Mouse (Mus musculus): ENCODE measurements around the gene C130026I21Rik. TPM values are rescaled to one million over a fixed set of nuclear protein-coding genes. Genes with fewer than 3 reads are reported as not detected.
"Not testable (repeated sequence)": the region's sequence is repeated elsewhere in the genome, so short reads cannot be mapped to it uniquely, and the experiment has no call there.

C130026I21Rik gene
- polyA plus RNA-seq, 1 experiment = 1.1 TPM

DNA sequence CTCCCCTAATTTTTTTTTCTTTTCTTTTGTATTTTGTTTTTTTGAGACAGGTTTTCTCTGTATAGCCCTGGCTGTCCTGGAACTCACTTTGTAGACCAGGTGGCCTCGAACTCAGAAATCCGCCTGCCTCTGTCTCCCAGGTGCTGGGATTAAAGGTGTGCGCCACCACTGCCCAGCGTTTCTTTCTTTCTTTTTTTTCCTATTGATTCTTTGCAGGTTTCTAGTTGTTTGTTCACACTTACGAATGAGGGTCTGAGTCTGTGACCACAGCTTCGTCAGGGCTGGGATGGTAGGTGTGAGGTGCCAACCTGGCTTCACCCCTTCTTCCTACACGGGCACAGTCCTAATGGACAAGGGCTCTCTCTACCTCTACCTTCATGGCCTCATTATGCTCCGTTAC, 281.3 kb downstream of the C130026I21Rik start:
- WGBS = 90% methylated on average over 7 of the region's 8 CpGs
- H3K36me3 ChIP-seq (ENCODE audit: control insufficient read depth, insufficient read depth, low read length); H3K4me3 ChIP-seq (ENCODE audit: insufficient read depth, low read depth, low read length); DNase-seq; H3K27ac ChIP-seq (ENCODE audit: insufficient read depth, low read depth, low read length); H3K27me3 ChIP-seq (replicated peaks; ENCODE audit: control insufficient read depth, insufficient read depth, low read length); H3K4me1 ChIP-seq (ENCODE audit: control insufficient read depth, insufficient read depth, low read length): not testable (repeated sequence)

DNA sequence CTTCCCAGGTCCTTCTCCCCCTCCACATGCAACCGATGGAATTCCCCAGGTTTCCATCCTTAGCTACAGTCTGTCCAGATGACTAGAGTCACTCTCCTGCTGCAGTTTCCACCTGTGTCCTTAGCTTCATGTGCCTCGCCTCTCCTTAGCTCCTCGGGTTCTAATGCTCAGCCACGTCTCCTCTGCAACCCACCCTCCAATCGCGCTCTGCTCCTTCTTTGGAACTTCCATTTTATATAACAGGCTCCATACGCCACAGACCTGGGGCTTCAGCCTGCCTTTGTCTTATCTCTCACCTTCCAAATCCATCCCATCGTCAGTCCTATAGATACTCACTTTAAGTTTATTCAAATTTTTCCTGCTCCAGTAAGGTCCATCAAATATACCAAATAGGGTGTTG, 282.6 kb downstream of the C130026I21Rik start:
- not testable (repeated sequence) for DNase-seq; H3K27me3 ChIP-seq (replicated peaks; ENCODE audit: control insufficient read depth, insufficient read depth, low read length); H3K4me1 ChIP-seq (ENCODE audit: control insufficient read depth, insufficient read depth, low read length); H3K27ac ChIP-seq (ENCODE audit: insufficient read depth, low read depth, low read length); H3K4me3 ChIP-seq (ENCODE audit: insufficient read depth, low read depth, low read length); H3K36me3 ChIP-seq (ENCODE audit: control insufficient read depth, insufficient read depth, low read length)
- 79% methylated on average over 8 of the region's 8 CpGs for WGBS

DNA sequence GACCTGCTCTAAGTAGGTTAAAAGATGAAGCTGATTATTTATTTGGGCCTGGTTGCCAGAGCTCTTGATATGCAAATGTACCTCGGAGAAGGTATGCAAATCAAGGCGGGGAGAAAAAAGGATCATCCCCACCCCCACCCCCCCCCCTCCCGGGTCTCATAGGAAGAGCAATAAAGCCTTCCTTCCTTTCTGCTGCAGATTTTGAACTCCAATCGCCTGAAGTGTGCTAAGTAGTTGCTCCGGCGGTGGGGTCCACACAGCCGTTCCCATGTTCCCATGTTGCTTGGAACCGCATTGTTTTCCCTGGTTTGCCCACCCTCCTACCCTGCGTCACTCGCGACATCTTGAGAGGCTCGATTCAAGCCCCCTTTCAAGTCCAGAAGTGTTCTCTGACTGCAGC, 308.6 kb downstream of the C130026I21Rik start:
- not testable (repeated sequence) for DNase-seq; H3K36me3 ChIP-seq (ENCODE audit: control insufficient read depth, insufficient read depth, low read length); H3K4me1 ChIP-seq (ENCODE audit: control insufficient read depth, insufficient read depth, low read length); H3K27me3 ChIP-seq (replicated peaks; ENCODE audit: control insufficient read depth, insufficient read depth, low read length); H3K4me3 ChIP-seq (ENCODE audit: insufficient read depth, low read depth, low read length); H3K27ac ChIP-seq (ENCODE audit: insufficient read depth, low read depth, low read length)
- WGBS = 13% methylated on average over 12 of the region's 12 CpGs

DNA sequence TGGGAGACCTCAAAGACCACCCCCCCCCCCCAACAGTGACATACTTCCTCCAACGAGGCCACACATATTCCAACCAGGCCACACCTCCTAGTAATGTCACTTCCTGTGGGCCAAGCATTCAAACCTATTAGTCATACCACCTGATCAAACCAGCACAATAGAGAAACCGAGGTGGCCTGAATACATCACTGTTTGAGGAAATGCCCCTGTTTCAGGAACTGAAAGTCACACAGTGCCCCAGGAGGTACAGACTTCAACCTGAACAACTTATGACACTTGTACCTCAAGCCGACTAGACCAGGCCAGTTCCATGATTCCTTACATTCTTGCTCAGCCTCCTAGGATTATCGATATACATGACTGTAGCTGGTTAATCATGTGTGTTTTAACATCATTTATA, 312.7 kb downstream of the C130026I21Rik start:
- WGBS = 84% methylated on average over 4 of the region's 4 CpGs
- not testable (repeated sequence) for H3K4me1 ChIP-seq (ENCODE audit: control insufficient read depth, insufficient read depth, low read length); H3K27ac ChIP-seq (ENCODE audit: insufficient read depth, low read depth, low read length); H3K27me3 ChIP-seq (replicated peaks; ENCODE audit: control insufficient read depth, insufficient read depth, low read length); DNase-seq; H3K36me3 ChIP-seq (ENCODE audit: control insufficient read depth, insufficient read depth, low read length); H3K4me3 ChIP-seq (ENCODE audit: insufficient read depth, low read depth, low read length)

DNA sequence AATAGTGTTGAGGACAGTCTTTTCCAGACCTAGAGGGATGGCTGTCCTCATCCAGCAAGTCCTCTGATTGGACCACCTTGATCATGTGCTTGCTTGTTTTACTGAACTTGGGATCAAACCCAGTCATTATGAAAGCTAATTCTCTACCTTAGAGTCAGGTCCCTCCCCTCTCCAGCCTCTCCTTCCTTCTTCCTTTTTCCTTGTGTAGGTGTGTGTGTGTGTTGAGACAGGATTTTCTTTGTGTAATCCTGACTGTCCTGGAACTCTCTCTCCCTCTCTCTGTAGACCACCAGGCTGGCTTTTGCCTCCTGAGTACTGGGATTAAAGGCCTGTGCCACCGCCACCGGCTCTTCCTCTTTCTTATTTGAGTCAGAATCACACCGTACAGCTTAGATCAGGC, 313.6 kb downstream of the C130026I21Rik start:
- H3K4me1 ChIP-seq (ENCODE audit: control insufficient read depth, insufficient read depth, low read length); H3K36me3 ChIP-seq (ENCODE audit: control insufficient read depth, insufficient read depth, low read length); H3K27ac ChIP-seq (ENCODE audit: insufficient read depth, low read depth, low read length); DNase-seq; H3K4me3 ChIP-seq (ENCODE audit: insufficient read depth, low read depth, low read length); H3K27me3 ChIP-seq (replicated peaks; ENCODE audit: control insufficient read depth, insufficient read depth, low read length): not testable (repeated sequence)
- WGBS = 90% methylated on average over 3 of the region's 3 CpGs

DNA sequence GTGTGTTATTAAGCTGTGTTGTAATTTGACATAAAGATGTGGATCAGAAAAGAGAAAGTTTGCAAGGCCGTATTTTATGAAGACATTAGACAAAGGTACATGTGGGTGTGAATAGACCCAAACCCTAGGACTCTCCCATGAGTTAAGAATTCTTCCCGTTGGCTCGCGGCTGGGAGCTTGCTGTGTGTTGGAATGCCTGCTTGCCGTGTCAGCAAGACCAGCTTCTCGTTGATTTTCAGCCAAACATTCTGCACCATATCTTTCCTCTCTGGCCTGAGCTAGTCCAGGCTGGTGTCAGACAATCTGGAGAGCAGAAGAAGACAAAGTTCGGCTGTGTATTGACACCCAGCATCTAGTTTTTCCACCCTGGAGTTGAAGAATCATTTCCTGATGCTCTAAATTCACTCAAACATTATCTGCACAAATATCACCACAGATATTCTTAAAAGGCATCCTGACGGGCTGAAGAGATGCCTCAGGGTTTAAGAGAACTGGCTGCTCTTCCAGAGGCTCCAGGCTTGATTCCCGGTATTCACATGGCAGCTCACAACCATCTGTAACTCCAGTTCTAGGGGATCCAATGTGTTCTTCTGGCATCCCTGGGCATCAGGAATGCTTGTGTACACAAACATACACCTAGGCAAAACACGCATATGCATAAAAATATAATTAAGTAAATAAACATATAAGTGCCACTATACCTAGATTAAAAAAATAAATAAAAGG, 317.7 kb downstream of the C130026I21Rik start:
- TF ChIP-seq CTCF (conservative IDR thresholded peaks at IDR 0.05; ENCODE audit: insufficient read depth, insufficient read length, low read depth, low read length) = no peak
- no peak for TF ChIP-seq POLR2A (IDR thresholded peaks at IDR 0.05; ENCODE audit: low read depth, low read length)
- 48% methylated on average over 10 of the region's 10 CpGs for WGBS
- 0 out of 2 replicates have a peak overlapping the region, but pooled peaks have one; percentile 59 for H3K27ac ChIP-seq (ENCODE audit: insufficient read depth, low read depth, low read length)
- H3K27me3 ChIP-seq (replicated peaks; ENCODE audit: control insufficient read depth, insufficient read depth, low read length) = no peaks in the 10 kb centered on the region
- peaks cover 6% of the 10 kb centered on the region; the same call in 1 of the 2 replicates for H3K4me1 ChIP-seq (ENCODE audit: control insufficient read depth, insufficient read depth, low read length)
- DNase-seq = peak; percentile 76
- H3K4me3 ChIP-seq (ENCODE audit: insufficient read depth, low read depth, low read length) = no peak overlapping the region
- no peaks in the 10 kb centered on the region for H3K36me3 ChIP-seq (ENCODE audit: control insufficient read depth, insufficient read depth, low read length)

DNA sequence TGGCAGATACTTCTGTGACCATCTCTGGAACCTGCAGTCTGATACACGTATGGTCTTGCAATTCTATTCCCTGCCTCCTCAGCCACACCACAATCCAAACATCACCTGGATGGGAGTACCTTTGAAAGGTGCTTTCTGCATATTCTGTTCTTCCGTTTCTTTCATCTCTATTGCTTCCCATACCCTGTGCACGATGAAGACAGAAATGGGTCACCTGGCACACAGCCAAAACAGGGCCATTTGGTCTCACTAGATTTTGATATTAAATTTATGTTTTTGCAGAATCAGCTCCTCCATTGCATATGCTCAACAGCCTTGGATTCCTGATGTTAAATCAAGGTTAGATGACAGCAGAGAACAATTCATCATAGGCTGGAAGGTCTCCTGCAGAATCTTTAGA, 318.8 kb downstream of the C130026I21Rik start:
- peak; percentile 1 for DNase-seq
- TF ChIP-seq CTCF (conservative IDR thresholded peaks at IDR 0.05; ENCODE audit: insufficient read depth, insufficient read length, low read depth, low read length) (no peak), POLR2A (IDR thresholded peaks at IDR 0.05; ENCODE audit: low read depth, low read length) (no peak)
- no peaks in the 10 kb centered on the region for H3K36me3 ChIP-seq (ENCODE audit: control insufficient read depth, insufficient read depth, low read length)
- no peaks in the 10 kb centered on the region for H3K27me3 ChIP-seq (replicated peaks; ENCODE audit: control insufficient read depth, insufficient read depth, low read length)
- no peak overlapping the region for H3K4me3 ChIP-seq (ENCODE audit: insufficient read depth, low read depth, low read length)
- 0 out of 2 replicates have a peak overlapping the region, but pooled peaks have one; percentile 1 for H3K27ac ChIP-seq (ENCODE audit: insufficient read depth, low read depth, low read length)
- peaks cover 14% of the 10 kb centered on the region for H3K4me1 ChIP-seq (ENCODE audit: control insufficient read depth, insufficient read depth, low read length)
- 81% methylated on average over 3 of the region's 3 CpGs for WGBS

DNA sequence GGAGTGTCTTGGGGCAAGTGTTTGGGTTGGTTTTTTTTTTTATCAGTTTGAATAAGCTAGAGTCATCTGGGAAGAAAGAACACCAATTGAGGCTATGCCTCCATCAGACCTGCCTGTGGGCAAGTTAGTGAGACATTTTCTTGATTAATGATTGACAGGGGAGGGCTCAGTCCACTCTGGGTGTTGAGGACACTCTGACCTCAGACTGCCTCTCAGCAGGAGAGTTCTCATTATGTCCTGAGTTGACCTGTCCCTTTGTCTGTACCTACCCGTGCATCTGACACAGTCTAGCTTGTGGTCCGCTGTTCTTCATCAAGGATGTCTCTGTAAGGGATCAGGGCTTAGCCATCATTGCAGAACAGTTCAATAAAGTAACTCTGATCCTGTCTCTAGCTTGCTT, 323.0 kb downstream of the C130026I21Rik start:
- H3K36me3 ChIP-seq (ENCODE audit: control insufficient read depth, insufficient read depth, low read length) = no peaks in the 10 kb centered on the region
- TF ChIP-seq CTCF (conservative IDR thresholded peaks at IDR 0.05; ENCODE audit: insufficient read depth, insufficient read length, low read depth, low read length) (no peak), POLR2A (IDR thresholded peaks at IDR 0.05; ENCODE audit: low read depth, low read length) (no peak)
- DNase-seq = peak; percentile 93
- WGBS = 40% methylated on average over 2 of the region's 2 CpGs
- no peaks in the 10 kb centered on the region for H3K27me3 ChIP-seq (replicated peaks; ENCODE audit: control insufficient read depth, insufficient read depth, low read length)
- peak overlapping the region; percentile 91 for H3K27ac ChIP-seq (ENCODE audit: insufficient read depth, low read depth, low read length)
- no peak overlapping the region for H3K4me3 ChIP-seq (ENCODE audit: insufficient read depth, low read depth, low read length)
- peaks cover 22% of the 10 kb centered on the region for H3K4me1 ChIP-seq (ENCODE audit: control insufficient read depth, insufficient read depth, low read length)

Measured in kidney, adult 2 months (tissue).